Mouse (Mus musculus): ENCODE data around the gene Ablim1. TPM values are rescaled to one million over a fixed set of nuclear protein-coding genes. Genes with fewer than 3 reads are reported as not detected.
A peak's percentile ranks its signal among the peaks of the same experiment; 100 is the strongest.

Ablim1 gene
- polyA plus RNA-seq, 1 experiment from 2014 or later = 30.2 TPM

- no peaks in the 10 kb centered on the region for H3K27me3 ChIP-seq (replicated peaks; ENCODE audit: control insufficient read depth, insufficient read depth, low read length)
- WGBS = 43% methylated on average over 8 of the region's 8 CpGs
- H3K9ac ChIP-seq (ENCODE audit: low read length) = no peak overlapping the region
- peak overlapping the region; percentile 33; the same call in 1 of the 2 replicates for H3K4me3 ChIP-seq (ENCODE audit: low read depth, low read length)
- no peak overlapping the region for H3K27ac ChIP-seq (ENCODE audit: low read depth)
- no peaks in the 10 kb centered on the region for H3K9me3 ChIP-seq (ENCODE audit: control insufficient read depth, low read length)
- no peak for DNase-seq (ENCODE audit: low spot score)
- peak overlapping the region; percentile 55 for H3K4me2 ChIP-seq (ENCODE audit: low read length)
- ATAC-seq (replicated peaks; ENCODE audit: low FRiP score, low TSS enrichment, low read depth) = no peak
- no peaks in the 10 kb centered on the region for H3K36me3 ChIP-seq (ENCODE audit: control insufficient read depth, insufficient read depth, low read length)
- H3K4me1 ChIP-seq (replicated peaks; ENCODE audit: control insufficient read depth, insufficient read depth, low read length) = peaks cover 41% of the 10 kb centered on the region
These were observed 118.1 kb downstream of the Ablim1 start for GRCm38 (mm10) chr19:57196616-57197015.

DNA sequence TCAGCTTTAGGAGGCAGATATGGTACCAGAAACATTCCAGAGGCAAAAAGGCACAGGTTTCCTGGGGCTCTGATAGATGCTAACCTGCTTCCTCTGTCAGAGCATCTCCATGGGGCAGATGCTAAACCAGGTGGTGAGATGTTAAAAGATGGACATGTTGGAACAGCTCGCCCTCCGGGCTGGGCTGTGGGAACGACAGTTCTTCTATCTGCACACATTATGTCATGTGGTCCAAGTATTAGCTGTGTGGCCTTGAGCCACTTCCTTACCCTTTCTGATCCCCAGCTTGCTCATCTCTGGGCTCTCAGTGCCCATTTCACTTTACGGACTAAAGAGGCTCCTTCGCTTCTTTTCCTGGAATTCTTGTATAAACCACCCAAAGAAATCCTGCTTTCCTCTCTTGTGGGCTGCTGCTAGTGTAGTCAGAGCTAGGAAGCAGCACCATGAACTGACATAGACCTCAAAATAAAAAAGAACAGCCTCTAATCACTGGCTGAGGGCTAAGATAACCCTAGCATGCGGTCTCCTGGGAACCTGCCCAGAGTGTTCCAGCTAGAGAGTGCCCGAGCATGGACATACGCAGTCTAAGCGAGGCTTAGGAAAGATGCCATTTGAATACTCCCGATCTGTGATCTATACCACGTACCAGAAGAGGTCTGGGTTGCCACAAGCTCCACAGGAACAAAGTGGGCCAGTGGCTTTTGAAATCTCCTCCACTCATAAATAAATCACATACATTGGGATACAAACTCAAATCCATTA lies 119.4 kb downstream of the Ablim1 start:
- H3K27ac ChIP-seq (ENCODE audit: low read depth) = no peak overlapping the region
- no peaks in the 10 kb centered on the region for H3K27me3 ChIP-seq (replicated peaks; ENCODE audit: control insufficient read depth, insufficient read depth, low read length)
- no peak overlapping the region for H3K4me2 ChIP-seq (ENCODE audit: low read length)
- WGBS = 92% methylated on average over 11 of the region's 11 CpGs
- DNase-seq (ENCODE audit: low spot score) (no peak), ATAC-seq (replicated peaks; ENCODE audit: low FRiP score, low TSS enrichment, low read depth) (no peak)
- H3K36me3 ChIP-seq (ENCODE audit: control insufficient read depth, insufficient read depth, low read length) = no peaks in the 10 kb centered on the region
- H3K9ac ChIP-seq (ENCODE audit: low read length) = no peak overlapping the region
- H3K4me3 ChIP-seq (ENCODE audit: low read depth, low read length) = no peak overlapping the region
- peaks cover 29% of the 10 kb centered on the region for H3K4me1 ChIP-seq (replicated peaks; ENCODE audit: control insufficient read depth, insufficient read depth, low read length)
- no peaks in the 10 kb centered on the region for H3K9me3 ChIP-seq (ENCODE audit: control insufficient read depth, low read length)

DNA sequence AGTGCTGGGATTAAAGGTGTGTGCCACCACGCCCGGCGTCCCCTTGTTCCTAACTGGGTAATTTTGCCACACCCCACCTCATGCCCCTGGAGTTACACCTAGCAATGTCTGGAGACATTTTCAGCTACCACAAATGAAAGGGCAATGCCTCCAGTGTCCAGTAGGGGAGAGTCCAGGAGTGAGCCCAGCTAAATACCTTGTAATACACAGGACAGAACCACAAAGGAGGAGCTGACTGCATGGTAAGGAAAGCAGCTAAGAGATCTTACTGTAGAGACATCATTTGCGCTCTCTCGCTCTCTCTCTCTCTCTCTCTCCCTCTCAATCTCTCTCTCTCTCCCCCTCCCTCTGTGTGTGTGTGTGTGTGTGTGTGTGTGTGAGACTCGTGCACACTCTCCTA lies 120.8 kb downstream of the Ablim1 start:
- Histone ChIP-seq H3K27me3 (replicated peaks; ENCODE audit: control insufficient read depth, insufficient read depth, low read length) (no peaks in the 10 kb centered on the region), H3K9me3 (ENCODE audit: control insufficient read depth, low read length) (no peaks in the 10 kb centered on the region), H3K36me3 (ENCODE audit: control insufficient read depth, insufficient read depth, low read length) (no peaks in the 10 kb centered on the region), H3K27ac (ENCODE audit: low read depth) (no peak overlapping the region), H3K4me3 (ENCODE audit: low read depth, low read length) (no peak overlapping the region), H3K4me2 (ENCODE audit: low read length) (no peak overlapping the region), H3K4me1 (replicated peaks; ENCODE audit: control insufficient read depth, insufficient read depth, low read length) (peaks cover 18% of the 10 kb centered on the region; the same call in 1 of the 2 replicates), H3K9ac (ENCODE audit: low read length) (no peak overlapping the region)
- ATAC-seq (replicated peaks; ENCODE audit: low FRiP score, low TSS enrichment, low read depth) = no peak
- 83% methylated on average over 6 of the region's 6 CpGs for WGBS
- DNase-seq (ENCODE audit: low spot score) = peak; percentile 61

DNA sequence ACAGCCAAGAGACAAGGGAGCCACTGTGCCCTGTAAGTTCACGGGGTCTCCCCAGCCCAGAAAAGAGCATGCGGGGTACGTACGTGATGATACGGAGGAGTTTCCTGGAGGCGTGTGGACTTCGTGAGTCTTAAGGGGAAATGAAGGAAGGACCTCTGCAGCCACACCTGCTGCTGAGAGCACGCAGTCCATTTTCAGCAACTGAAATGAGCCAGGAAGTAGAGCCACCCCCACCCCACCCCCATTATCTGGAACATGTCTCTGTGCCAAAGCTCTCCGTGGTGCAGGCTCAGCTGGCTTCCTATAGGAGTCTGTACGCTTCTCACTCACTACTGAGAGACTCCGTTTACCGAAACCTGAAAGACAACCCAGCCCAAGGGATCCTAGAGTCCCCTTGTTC lies 121.3 kb downstream of the Ablim1 start:
- Histone ChIP-seq H3K4me3 (ENCODE audit: low read depth, low read length) (no peak overlapping the region), H3K27me3 (replicated peaks; ENCODE audit: control insufficient read depth, insufficient read depth, low read length) (no peaks in the 10 kb centered on the region), H3K9me3 (ENCODE audit: control insufficient read depth, low read length) (no peaks in the 10 kb centered on the region), H3K36me3 (ENCODE audit: control insufficient read depth, insufficient read depth, low read length) (no peaks in the 10 kb centered on the region), H3K4me2 (ENCODE audit: low read length) (no peak overlapping the region), H3K27ac (ENCODE audit: low read depth) (no peak overlapping the region), H3K4me1 (replicated peaks; ENCODE audit: control insufficient read depth, insufficient read depth, low read length) (peaks cover 13% of the 10 kb centered on the region; the same call in 1 of the 2 replicates), H3K9ac (ENCODE audit: low read length) (no peak overlapping the region)
- WGBS = 81% methylated on average over 12 of the region's 12 CpGs
- ATAC-seq (replicated peaks; ENCODE audit: low FRiP score, low TSS enrichment, low read depth) (no peak), DNase-seq (ENCODE audit: low spot score) (no peak)

DNA sequence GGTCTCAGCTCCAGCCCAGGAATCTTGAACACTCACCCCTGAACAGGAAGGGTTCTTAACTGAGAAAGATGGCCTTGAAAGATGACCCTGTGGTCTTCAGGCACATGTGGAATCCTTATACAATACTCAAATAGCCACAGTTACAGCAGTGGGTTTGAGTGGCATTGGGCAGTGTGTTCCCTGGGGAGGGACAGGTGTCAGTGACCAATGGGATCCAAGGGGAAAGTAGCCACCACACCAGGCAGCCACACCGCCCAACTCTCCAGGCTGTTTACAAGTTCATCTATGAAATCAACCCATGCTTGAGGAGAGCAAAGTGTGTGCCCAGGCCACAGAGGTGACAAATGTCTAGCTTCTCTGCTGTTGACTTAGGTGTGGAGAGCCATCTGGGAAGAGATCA lies 123.6 kb downstream of the Ablim1 start:
- Histone ChIP-seq H3K27me3 (replicated peaks; ENCODE audit: control insufficient read depth, insufficient read depth, low read length) (no peaks in the 10 kb centered on the region), H3K9me3 (ENCODE audit: control insufficient read depth, low read length) (no peaks in the 10 kb centered on the region), H3K27ac (ENCODE audit: low read depth) (no peak overlapping the region), H3K36me3 (ENCODE audit: control insufficient read depth, insufficient read depth, low read length) (no peaks in the 10 kb centered on the region), H3K4me2 (ENCODE audit: low read length) (no peak overlapping the region), H3K9ac (ENCODE audit: low read length) (no peak overlapping the region), H3K4me3 (ENCODE audit: low read depth, low read length) (no peak overlapping the region), H3K4me1 (replicated peaks; ENCODE audit: control insufficient read depth, insufficient read depth, low read length) (no peaks in the 10 kb centered on the region)
- 87% methylated on average over 1 of the region's 1 CpGs for WGBS
- ATAC-seq (replicated peaks; ENCODE audit: low FRiP score, low TSS enrichment, low read depth) (no peak), DNase-seq (ENCODE audit: low spot score) (no peak)

DNA sequence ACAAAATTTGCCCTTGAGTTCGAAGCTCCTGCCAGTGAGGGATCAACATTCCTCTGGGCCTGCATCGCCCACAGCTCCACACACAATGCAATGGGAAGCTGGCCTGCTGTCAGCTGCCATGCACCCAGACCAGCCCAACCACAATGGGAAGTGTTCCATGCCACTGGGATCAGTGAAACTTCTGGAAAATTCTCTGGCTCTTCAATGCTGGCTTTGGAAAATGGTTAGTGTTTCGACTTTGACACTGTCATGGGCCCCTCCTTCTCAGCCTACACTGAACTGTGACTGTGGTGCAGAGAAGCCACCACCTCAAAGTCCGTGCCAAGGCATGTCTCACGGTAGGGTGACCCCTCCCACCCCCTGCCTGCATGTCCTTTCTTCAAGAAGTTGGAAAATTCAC lies 125.3 kb downstream of the Ablim1 start:
- Histone ChIP-seq H3K36me3 (ENCODE audit: control insufficient read depth, insufficient read depth, low read length) (no peaks in the 10 kb centered on the region), H3K27ac (ENCODE audit: low read depth) (no peak overlapping the region), H3K9me3 (ENCODE audit: control insufficient read depth, low read length) (no peaks in the 10 kb centered on the region), H3K4me3 (ENCODE audit: low read depth, low read length) (no peak overlapping the region), H3K4me2 (ENCODE audit: low read length) (no peak overlapping the region), H3K27me3 (replicated peaks; ENCODE audit: control insufficient read depth, insufficient read depth, low read length) (no peaks in the 10 kb centered on the region), H3K4me1 (replicated peaks; ENCODE audit: control insufficient read depth, insufficient read depth, low read length) (no peaks in the 10 kb centered on the region), H3K9ac (ENCODE audit: low read length) (no peak overlapping the region)
- no peak for ATAC-seq (replicated peaks; ENCODE audit: low FRiP score, low TSS enrichment, low read depth)
- no peak for DNase-seq (ENCODE audit: low spot score)
- WGBS = 77% methylated on average over 5 of the region's 5 CpGs

GRCm38 (mm10) chr19:57188553-57188952 lies 126.2 kb downstream of the Ablim1 start:
- 83% methylated on average over 4 of the region's 4 CpGs for WGBS
- DNase-seq (ENCODE audit: low spot score) (no peak), ATAC-seq (replicated peaks; ENCODE audit: low FRiP score, low TSS enrichment, low read depth) (no peak)
- Histone ChIP-seq H3K9ac (ENCODE audit: low read length) (no peak overlapping the region), H3K36me3 (ENCODE audit: control insufficient read depth, insufficient read depth, low read length) (no peaks in the 10 kb centered on the region), H3K27ac (ENCODE audit: low read depth) (no peak overlapping the region), H3K4me3 (ENCODE audit: low read depth, low read length) (no peak overlapping the region), H3K27me3 (replicated peaks; ENCODE audit: control insufficient read depth, insufficient read depth, low read length) (no peaks in the 10 kb centered on the region), H3K4me2 (ENCODE audit: low read length) (no peak overlapping the region), H3K9me3 (ENCODE audit: control insufficient read depth, low read length) (no peaks in the 10 kb centered on the region), H3K4me1 (replicated peaks; ENCODE audit: control insufficient read depth, insufficient read depth, low read length) (no peaks in the 10 kb centered on the region)

DNA sequence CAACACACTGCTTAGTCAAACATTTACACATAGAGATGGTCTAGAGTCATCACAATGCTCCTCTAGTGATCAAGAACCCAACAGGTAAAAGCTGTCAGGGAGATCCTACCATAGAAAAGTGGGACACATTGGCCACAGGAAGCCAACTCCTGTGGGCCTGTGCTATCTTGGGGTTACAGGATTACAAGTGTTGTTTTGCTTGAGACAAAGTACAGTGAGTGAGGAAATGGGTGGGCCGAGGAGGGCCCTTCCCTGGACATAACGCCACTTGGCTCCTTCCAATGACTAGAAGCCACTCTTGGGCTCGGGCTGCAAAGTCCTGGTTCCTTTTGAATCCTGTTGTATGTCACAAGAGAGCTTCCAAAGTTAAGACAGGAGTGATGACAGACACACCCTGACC lies 129.7 kb downstream of the Ablim1 start:
- no peak overlapping the region for H3K27ac ChIP-seq (ENCODE audit: low read depth)
- 70% methylated on average over 3 of the region's 3 CpGs for WGBS
- ATAC-seq (replicated peaks; ENCODE audit: low FRiP score, low TSS enrichment, low read depth) (no peak), DNase-seq (ENCODE audit: low spot score) (no peak)
- no peaks in the 10 kb centered on the region for H3K9me3 ChIP-seq (ENCODE audit: control insufficient read depth, low read length)
- no peak overlapping the region for H3K4me3 ChIP-seq (ENCODE audit: low read depth, low read length)
- H3K36me3 ChIP-seq (ENCODE audit: control insufficient read depth, insufficient read depth, low read length) = no peaks in the 10 kb centered on the region
- H3K9ac ChIP-seq (ENCODE audit: low read length) = no peak overlapping the region
- peaks cover 9% of the 10 kb centered on the region; the same call in 1 of the 2 replicates for H3K4me1 ChIP-seq (replicated peaks; ENCODE audit: control insufficient read depth, insufficient read depth, low read length)
- H3K27me3 ChIP-seq (replicated peaks; ENCODE audit: control insufficient read depth, insufficient read depth, low read length) = no peaks in the 10 kb centered on the region
- H3K4me2 ChIP-seq (ENCODE audit: low read length) = no peak overlapping the region
